Mouse (Mus musculus) gastrocnemius, adult 8-10 months (tissue): ENCODE measurements at regions not wholly inside any gene's neighbourhood (a gene's known extent, or its start where the extent isn't known, plus 50 kb on each side); places are given as distances from the start of the nearest gene placed in this dataset.
"Not testable (repeated sequence)": the region's sequence is repeated elsewhere in the genome, so short reads cannot be mapped to it uniquely, and the experiment has no call there.

Experiments
- DNase-seq, 2 experiments: peaks; one replicate each; pipeline ENCODE4 v3.0.0; 2022; ENCODE audit warnings: low spot score in 2 of 2

DNA sequence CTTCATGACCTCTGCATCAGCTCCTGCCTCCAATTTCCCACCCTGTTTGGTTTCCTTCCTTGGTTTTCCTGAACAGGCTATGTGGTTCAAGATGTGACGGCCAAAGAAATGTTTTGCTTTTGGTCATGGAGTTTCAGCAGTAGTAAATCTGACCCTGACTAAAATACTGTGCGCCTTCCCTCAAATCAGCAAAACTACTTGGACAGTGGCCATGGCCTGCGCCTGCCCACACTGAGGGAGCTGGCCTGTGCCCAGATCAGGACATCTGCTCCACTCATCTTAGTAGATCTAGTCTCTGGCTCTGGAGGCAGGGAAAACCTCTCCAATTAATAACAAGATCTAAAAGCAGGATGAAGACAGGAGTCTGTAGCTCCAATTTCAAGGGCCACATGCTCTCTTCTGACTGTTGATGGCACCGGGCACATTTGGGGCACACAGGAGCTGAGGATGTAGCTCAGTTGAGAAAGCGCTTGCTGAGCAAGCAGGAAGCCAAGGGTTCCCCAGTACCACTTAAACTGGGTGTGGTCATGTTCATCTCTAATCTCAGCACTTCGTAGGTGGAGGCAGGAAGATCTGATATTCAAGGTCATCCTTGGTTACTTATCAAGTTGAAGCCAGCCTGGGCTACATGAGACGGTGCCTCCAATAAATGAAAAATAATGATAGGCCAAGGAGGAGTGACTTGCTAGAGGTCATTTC is 96.6 kb upstream of the Mrps10 start:
- DNase-seq: peak; percentile 62 to 75

DNA sequence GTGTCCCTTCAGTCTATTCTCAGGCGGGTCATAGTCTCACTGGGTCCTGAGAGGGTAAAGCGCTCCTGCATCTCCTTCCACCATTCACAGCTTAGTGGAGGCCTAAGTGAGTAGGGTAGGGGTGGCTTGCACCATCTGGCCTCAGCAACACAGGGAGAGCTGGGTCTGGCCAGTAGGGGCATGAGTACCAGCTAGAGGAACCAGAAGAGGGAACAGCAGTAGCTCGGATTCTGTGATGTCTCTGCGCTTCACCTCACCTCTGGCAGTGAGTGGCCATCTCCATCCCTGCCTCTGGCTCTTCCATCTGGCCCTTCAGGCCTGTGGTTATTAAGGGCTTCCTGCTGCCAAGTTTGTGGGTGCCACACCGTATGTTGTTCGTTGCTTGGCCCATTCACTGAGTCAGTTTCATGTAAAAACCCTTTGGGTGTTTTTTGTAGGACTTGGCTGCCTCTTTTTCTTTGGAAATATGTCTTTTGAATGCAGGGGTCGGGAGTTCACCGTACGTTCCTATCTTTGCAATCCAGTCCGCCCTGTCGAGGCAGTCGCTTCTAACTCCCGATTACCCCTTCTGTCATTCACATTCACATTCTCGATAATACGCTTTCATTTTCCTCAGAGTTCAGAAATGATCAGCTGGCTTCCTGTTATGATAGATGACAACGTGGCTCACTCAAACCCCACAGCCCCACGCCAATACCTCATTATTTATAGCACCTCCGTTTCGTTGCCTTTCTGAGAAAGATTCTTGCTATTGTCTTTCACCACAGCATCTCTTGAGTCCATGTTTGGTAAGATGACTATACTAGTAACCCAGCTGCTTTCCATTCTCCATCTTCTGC is 99.4 kb upstream of the Mrps10 start:
- no peak for DNase-seq

DNA sequence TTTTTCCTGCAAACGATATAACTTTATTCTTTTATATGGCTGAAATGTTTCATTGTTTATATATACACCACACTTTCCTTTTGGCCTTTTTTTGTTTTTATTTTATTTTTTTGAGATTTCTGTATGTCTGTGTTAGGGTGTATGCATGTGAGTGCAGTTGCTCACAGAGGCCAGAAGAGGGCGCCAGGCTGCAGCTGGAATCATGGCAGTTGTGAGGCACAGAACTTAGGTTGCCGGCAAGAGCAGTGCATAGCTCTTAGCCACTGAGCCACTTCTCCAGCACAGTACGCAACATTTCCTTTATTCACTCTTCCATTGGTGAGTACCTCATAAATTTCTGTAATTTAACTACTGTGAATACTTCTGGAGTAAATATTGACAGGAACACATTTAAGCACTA is 100.8 kb upstream of the Mrps10 start:
- no peak for DNase-seq

DNA sequence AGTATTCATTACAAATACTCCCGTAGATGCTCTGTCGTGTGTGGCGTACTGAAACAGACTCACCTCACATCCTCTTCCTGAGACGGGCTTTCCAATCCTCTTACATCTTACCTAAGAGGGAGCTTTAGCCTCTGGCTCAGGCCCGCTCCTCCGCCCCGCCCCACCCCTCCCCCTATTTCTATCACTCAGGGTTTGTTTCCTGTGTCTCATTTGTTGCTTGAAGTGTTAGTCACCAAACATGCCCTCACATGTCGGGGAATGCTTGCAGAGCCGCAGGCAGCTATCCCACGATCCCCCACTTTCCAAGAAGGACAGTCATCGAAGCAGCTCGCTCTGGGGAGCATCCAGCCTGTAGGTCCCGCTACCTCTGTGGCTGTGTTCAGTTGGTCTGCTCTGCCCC is 101.6 kb upstream of the Mrps10 start:
- no peak for DNase-seq

DNA sequence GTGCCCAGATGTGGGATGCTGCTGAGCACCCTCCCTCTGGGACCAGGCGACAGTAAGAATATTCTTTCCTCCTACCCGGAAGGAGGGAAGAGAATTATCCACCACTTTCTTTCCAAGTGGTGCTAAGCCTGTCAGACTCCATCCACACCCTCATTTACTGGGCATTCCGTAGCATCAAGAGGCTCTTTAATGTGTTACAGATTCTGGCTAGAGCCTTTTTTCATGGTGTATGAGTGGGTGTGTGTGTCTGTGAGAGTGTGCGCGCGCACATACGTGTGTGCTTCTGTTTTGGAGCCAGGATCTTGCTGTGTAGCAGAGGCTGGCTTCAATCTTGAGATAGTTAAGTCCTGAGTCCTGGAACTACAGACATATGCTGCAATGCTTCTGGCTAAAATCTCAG is 102.4 kb upstream of the Mrps10 start:
- DNase-seq: no peak

DNA sequence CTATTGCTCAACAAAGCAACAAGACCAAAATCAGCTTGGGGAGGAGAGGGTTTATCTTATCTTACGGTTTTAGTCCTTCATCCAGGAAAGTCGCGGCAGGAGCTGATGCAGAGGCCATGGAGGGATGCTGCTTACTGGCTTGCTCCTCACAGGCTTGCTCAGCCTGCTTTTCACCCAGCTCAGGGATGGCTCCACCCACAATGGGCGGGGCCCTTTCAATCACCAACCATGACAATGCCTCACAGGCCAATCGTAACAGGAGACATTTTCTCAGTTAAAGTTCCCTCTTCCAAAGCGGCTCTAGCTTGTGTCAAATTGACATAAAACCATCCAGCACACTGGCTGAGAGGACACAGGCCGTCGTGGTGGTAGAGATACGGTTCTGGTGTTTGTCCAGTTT is 105.7 kb upstream of the Mrps10 start:
- DNase-seq: no peak

DNA sequence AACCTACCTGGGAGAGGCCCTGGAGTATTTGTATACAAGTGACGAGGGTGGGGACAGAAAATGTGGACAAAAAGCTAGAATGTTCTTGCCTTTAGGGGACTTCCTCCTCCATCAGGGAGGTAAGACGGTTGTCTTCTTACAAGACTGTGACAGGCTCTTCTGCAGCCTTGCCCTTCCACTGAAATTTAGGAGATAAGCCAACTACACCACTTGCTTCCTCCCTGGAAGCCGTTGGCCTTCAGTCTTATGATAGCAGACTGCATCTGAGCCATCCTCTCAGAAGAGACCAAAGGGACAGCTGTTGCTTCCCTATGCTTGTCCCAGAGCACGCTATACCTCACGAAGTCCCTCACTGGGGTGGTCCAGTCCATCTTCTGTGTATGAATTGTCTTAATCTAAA is 106.5 kb upstream of the Mrps10 start:
- DNase-seq: no peak

DNA sequence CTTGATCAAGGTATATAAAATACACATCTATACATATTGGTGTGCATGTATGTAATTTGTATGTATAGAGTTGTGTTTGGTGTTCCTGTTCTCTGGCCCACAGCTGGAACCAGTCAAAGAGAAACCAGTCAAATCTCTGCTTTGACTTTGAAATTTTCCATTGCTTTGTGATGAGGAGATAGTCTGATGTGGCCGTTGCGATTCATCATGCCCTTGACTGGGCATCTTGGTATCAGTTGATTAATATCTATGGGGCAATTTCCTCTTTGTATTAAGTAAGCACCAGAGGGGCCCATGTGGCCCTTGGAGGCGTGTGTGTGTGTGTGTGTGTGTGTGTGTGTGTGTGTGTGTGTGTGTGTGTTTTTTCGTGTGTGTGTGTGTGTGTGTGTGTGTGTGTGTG is 107.7 kb upstream of the Mrps10 start:
- DNase-seq: no peak

DNA sequence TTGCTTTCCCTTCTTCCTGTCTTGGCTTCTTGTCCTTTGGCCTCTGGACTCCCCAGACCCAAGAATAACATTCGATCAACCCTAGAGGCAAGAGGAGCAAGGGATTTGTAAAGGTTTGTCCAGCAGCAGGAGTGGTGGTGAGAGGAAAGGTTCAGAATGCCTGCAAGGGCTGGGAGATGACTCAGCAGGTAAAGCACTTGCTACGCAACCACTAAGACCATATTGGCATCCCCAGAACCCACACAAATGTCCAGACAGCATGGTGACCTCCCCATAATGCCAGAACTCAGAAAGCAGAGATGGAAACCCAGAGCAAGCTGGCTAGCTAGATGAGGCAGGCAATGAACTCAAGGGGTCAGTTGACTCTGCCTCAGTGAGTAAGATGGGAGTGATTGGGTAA is 110.4 kb upstream of the Mrps10 start:
- DNase-seq: no peak

DNA sequence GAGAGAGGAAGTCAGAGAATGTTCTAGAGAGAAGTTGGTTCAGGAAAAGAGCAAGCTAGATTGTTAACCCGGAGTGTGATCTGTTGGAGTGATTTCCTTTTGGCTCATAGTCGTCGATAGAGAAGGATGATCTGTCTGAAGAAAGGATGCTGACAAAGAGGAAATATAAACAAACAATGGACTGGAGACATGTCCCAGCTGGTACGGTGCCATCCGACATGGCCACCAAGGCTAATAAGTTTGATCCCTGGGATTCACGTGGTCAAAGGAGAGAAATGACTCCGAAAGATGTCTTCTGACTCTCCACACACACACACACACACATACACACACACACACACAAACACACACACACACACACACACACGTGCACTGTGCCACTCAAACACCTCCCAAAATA is 113.5 kb upstream of the Mrps10 start:
- DNase-seq: no peak

DNA sequence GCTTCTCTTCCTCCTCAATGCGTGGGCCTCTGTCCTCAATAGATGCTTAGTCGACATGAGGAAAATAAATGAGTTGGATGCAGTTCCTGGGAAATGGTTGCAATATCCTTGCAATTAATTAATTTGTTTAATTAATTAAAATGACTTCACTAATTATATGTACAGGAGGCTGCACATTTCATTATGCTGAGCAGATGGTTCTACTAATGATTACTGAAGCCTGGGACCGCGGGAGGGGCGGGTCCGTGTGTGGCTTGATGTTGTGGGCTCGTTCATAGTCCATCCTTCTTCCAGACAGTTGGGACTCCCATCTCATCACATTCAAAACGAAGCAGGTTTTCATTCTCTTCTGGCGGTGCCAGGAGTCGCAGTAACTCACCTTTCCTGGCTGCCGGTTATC is 114.7 kb upstream of the Mrps10 start:
- DNase-seq: no peak

DNA sequence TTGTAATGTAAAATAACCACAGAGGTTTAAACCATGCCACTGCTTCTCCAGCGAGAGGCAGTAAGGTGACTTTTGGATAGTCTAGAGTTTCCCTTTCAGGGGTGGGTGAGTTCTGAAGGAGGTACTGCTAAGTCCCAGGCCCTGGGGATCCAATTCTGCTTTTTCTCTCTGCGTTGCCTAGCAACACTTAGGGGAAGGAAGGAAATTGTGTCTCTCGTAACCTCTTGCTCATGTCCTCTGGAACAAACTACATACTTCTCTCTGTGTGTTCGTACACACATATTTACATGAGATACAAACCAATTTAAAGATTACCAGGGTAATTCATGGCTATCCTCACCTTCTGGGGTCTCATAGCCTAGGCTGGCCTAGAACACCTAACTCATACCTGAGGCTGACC is 118.7 kb upstream of the Mrps10 start:
- DNase-seq: no peak

DNA sequence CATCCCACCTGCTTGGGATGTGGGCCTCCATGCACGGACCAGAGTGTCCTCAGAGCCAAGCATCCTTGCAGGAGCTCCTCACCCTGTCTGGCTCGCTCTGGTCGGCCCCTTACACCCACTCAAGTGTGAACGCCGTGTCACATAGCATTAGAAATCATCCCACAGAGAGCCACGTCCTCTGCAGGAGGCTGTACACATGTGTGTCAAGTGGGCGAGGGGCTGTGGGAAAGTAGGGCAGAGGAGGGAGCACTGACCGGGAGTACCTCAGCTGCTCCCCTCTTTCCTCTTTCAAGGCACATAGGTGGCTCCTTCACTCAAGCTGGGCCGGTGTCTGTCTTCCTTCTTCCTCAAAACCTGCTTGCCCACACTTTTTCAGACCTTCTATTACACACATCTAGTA is 119.5 kb upstream of the Mrps10 start:
- no peak for DNase-seq

DNA sequence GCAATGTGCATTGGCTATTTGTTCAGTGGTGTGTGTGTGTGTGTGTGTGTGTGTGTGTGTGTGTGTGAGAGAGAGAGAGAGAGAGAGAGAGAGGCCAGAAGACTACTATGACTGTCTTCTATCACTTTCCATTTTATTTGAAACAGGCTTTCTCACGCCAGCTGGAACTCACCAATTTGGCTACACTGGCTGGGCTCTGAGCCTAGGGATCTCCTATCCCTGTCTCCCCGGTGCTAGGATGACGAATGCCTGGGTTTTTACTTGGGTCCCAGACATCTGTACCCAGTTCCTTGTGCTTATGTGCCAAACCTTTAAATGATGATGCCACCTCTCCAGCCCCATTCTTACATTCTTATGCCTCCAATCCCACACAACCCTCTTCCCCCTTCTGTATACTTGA is 120.6 kb upstream of the Mrps10 start:
- peak; percentile 16 to 34 for DNase-seq

DNA sequence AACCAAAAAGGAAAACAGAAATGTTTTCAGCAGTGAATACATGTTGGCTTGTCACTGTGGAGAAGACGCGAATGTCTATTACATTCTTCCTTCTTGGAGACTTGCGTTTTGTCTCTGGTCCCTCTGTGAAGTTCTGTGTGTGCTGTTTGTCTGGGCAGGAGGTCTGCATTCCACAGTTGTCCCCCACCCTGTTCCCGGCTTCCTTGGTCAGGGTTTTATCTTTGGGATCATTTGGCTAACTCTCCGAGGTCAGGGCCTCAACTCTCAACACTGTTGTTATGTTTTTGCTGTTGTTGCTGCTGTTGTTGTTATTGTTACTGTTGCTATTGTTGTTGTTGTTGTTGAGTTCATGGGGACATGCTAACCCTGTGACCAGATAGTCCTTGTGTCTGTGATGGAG is 121.2 kb upstream of the Mrps10 start:
- no peak for DNase-seq

DNA sequence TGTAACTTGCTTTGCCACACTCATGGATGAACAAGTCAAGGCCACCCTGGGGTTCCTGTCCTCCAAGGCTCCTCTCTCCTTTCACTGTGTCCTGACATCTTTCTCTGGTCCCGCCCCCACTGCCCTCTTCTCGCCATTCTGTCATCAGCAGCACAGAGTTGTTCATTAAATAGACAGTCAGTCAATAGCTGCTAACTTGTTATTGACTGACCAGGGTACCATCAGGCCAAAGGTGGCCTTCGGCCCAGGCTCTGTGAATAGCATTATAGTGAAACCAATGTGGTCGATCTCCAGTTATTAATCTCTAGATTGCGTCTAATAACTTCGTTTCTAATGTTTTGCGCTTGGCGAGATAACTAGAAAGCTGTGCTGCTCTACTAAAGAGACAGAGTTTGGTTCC is 122.1 kb upstream of the Mrps10 start:
- DNase-seq: no peak

DNA sequence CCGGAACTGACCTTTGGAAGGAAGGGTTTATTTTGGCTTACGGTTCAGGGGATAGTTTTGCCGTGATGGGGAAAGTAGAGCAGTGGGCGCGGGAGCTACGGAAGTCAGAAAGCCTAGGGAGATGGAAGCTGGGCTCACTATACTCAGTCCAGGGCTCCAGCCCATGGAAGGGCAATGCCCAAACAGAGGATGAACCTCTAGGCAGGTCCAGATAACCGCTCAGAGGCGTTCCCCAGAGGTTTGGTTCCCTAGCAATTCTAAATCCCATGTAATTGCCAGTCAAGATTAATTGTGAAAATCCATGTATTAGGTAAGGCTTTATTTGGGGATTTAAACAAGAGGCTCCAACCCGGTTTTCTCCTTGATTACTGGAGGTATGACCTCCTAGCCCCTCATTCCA is 123.1 kb upstream of the Mrps10 start:
- no peak for DNase-seq

DNA sequence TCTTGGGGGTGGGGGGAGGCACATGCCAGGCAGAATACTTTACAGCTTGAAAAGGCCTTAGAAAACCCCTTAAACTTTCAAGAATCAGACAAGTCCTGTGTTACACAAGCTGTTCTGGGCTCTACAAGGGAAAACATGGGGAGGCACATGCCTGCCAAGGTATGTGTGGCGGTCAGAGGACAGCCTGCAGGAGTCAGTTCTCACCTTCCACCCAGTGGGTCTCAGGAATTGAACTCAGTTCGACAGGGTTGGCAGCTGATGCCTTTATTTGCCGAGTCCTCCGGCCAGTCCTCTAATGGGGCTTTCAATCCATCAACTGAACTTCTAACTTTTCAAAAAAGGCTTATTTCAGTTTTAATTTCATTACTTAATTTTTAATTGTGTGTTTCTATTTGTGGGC is 129.6 kb upstream of the Mrps10 start:
- no peak for DNase-seq

DNA sequence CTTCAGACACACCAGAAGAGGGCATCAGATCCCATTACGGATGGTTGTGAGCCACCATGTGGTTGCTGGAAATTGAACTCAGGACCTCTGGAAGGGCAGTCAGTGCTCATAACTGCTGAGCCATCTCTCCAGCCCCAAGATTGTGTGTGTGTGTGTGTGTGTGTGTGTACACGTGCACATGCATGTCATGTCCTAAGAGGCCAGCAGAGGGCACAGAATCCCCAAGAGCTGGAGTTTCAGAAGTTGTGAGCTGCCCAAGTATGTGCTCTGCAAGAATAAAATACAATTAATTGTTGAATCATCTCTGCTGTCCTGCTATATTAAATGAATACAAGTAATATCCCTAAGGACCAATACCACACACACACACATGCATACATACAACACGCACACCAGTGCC is 130.8 kb upstream of the Mrps10 start:
- not testable (repeated sequence) for DNase-seq

DNA sequence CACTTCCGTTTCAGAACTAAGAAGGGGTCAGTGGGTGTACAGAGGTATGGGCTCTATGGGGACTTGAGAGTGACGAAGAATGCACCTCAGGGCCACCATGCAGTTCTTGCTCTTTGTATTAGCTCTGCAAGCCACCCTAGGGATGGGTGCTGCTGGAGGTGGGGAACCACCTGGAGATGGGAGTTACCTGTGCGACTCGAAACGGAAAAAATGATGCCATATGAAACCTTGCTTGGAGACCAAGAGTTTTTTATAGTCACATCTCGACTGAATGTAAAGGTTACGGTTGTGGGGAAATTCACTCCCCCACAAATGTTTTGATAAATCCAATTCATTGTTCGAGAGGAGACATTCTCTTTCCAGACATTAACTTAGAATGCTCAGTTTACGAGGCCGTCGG is 134.3 kb upstream of the Mrps10 start:
- DNase-seq: no peak

DNA sequence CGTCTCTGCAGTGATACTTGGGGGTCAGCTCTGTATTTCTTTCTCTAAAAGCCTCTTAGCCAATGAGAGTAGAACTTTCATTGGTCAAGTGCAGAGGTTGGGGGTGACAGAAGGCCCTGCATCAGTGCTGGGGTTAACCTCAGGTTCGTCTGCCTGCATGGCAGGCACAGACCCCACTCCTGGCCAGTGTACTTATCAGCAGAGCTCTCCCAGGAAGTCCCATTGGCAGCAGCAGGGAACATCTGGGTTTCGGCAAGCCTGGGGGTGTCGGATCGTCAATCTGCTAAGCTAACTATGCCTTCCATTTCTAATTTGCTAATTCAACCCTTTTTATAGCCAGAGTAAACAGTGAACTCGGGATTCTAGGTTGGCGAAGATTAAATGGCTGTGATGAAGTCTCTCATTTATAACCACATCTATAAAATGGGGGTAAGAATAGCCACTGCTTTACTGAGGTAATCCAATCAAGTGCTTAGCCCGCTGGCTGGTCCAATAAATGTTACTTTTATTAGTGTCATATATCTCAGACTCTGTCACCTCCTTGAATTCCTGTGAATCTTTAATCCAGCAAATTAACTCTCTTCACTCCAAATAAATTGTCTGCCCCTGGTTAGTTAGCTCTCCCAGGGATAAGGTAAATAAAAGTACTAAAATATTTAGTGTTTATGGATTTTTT is 135.5 kb upstream of the Mrps10 start:
- no peak for DNase-seq

DNA sequence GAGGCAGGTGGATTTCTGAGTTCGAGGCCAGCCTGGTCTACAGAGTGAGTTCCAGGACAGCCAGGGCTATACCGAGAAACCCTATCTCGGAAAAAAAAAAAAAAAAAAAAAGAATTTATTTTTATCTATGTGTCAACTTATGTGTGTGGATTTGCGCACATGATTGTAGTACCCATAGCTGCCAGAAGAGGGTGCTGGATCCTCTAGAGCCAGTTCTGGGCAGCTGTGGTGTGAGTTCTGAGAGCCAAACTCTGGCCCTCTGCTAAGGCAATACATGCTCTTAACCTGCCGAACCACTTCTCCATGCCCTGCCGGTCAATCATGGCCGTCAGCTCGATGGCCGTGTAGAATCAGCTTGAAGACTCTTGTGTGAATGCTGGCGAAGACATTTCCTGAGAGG is 138.0 kb upstream of the Mrps10 start:
- no peak for DNase-seq

DNA sequence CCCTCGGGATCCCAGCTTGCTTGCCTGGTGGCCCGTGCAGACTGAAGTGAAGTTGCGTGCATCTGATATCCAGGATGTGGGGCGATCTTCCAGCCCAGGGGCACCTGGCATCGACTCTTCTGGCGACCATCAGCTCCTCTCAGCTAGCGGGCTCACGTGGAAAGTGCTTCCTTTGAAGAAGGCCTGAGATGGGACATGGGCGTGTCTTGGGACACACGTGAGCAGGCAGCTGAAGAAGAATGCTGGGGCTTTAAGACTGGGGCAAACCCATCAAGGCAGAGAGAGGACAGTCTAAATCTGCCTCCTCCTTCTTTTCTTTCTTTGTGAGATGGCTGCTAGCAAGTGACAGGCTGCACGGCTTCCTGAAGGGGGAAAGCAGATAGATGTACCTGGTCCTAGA is 142.3 kb upstream of the Mrps10 start:
- no peak for DNase-seq
